Mouse (Mus musculus): Measurements from ENCODE around the gene Htr1d. TPM values are rescaled to one million over a fixed set of nuclear protein-coding genes. Genes with fewer than 3 reads are reported as not detected.

Gene Htr1d
- total RNA-seq (2017) = not detected in 2 replicates

- ATAC-seq (ENCODE audit: extremely low read depth, insufficient number of reproducible peaks, low FRiP score, poor library complexity, severe bottlenecking) = no peak
Measured at GRCm38 (mm10) chr4:136423224-136423623, at the start of gene Htr1d. TSS of gene Htr1d (plus strand) at chr4:136423524.

GRCm38 (mm10) chr4:136377001-136377400 is 46.3 kb upstream of the Htr1d start:
- ATAC-seq (ENCODE audit: extremely low read depth, insufficient number of reproducible peaks, low FRiP score, poor library complexity, severe bottlenecking) = no peak

- no peak for ATAC-seq (ENCODE audit: extremely low read depth, insufficient number of reproducible peaks, low FRiP score, poor library complexity, severe bottlenecking)
Measured at GRCm38 (mm10) chr4:136383052-136383451, 40.3 kb upstream of the Htr1d start.

GRCm38 (mm10) chr4:136383839-136384238 is 39.5 kb upstream of the Htr1d start:
- ATAC-seq (ENCODE audit: extremely low read depth, insufficient number of reproducible peaks, low FRiP score, poor library complexity, severe bottlenecking) = no peak

GRCm38 (mm10) chr4:136387261-136387660 is 36.1 kb upstream of the Htr1d start:
- no peak for ATAC-seq (ENCODE audit: extremely low read depth, insufficient number of reproducible peaks, low FRiP score, poor library complexity, severe bottlenecking)

- ATAC-seq (ENCODE audit: extremely low read depth, insufficient number of reproducible peaks, low FRiP score, poor library complexity, severe bottlenecking) = no peak
Measured at GRCm38 (mm10) chr4:136401806-136402205, 21.5 kb upstream of the Htr1d start.

- no peak for ATAC-seq (ENCODE audit: extremely low read depth, insufficient number of reproducible peaks, low FRiP score, poor library complexity, severe bottlenecking)
Measured at GRCm38 (mm10) chr4:136407831-136408230, 15.5 kb upstream of the Htr1d start.

- ATAC-seq (ENCODE audit: extremely low read depth, insufficient number of reproducible peaks, low FRiP score, poor library complexity, severe bottlenecking) = no peak
Measured at GRCm38 (mm10) chr4:136411995-136412765, 11.1 kb upstream of the Htr1d start.

- ATAC-seq (ENCODE audit: extremely low read depth, insufficient number of reproducible peaks, low FRiP score, poor library complexity, severe bottlenecking) = no peak
Measured at GRCm38 (mm10) chr4:136415477-136415876, 7.8 kb upstream of the Htr1d start.

GRCm38 (mm10) chr4:136418962-136419361 is 4.4 kb upstream of the Htr1d start:
- ATAC-seq (ENCODE audit: extremely low read depth, insufficient number of reproducible peaks, low FRiP score, poor library complexity, severe bottlenecking) = no peak

GRCm38 (mm10) chr4:136419386-136419785 is 3.9 kb upstream of the Htr1d start:
- ATAC-seq (ENCODE audit: extremely low read depth, insufficient number of reproducible peaks, low FRiP score, poor library complexity, severe bottlenecking) = no peak

- ATAC-seq (ENCODE audit: extremely low read depth, insufficient number of reproducible peaks, low FRiP score, poor library complexity, severe bottlenecking) = no peak
Measured at GRCm38 (mm10) chr4:136424120-136424999, 1.0 kb downstream of the Htr1d start.

GRCm38 (mm10) chr4:136425000-136425288 is 1.6 kb downstream of the Htr1d start:
- no peak for ATAC-seq (ENCODE audit: extremely low read depth, insufficient number of reproducible peaks, low FRiP score, poor library complexity, severe bottlenecking)

GRCm38 (mm10) chr4:136430609-136431375 is 7.5 kb downstream of the Htr1d start:
- no peak for ATAC-seq (ENCODE audit: extremely low read depth, insufficient number of reproducible peaks, low FRiP score, poor library complexity, severe bottlenecking)

- ATAC-seq (ENCODE audit: extremely low read depth, insufficient number of reproducible peaks, low FRiP score, poor library complexity, severe bottlenecking) = no peak
Measured at GRCm38 (mm10) chr4:136431376-136431693, 8.0 kb downstream of the Htr1d start.

- no peak for ATAC-seq (ENCODE audit: extremely low read depth, insufficient number of reproducible peaks, low FRiP score, poor library complexity, severe bottlenecking)
Measured at GRCm38 (mm10) chr4:136434029-136434428, 10.7 kb downstream of the Htr1d start.

GRCm38 (mm10) chr4:136439106-136439505 is 15.8 kb downstream of the Htr1d start:
- ATAC-seq (ENCODE audit: extremely low read depth, insufficient number of reproducible peaks, low FRiP score, poor library complexity, severe bottlenecking) = no peak

- no peak for ATAC-seq (ENCODE audit: extremely low read depth, insufficient number of reproducible peaks, low FRiP score, poor library complexity, severe bottlenecking)
Measured at GRCm38 (mm10) chr4:136441354-136442043, 18.2 kb downstream of the Htr1d start.

GRCm38 (mm10) chr4:136444561-136444960 is 21.2 kb downstream of the Htr1d start:
- no peak for ATAC-seq (ENCODE audit: extremely low read depth, insufficient number of reproducible peaks, low FRiP score, poor library complexity, severe bottlenecking)

Data from neutrophil, adult 5-6 weeks (primary cell).